Mouse (Mus musculus): ENCODE measurements at regions not wholly inside any gene's neighbourhood (a gene's known extent, or its start where the extent isn't known, plus 50 kb on each side); places are given as distances from the start of the nearest gene placed in this dataset.
"Not testable (repeated sequence)": the region's sequence is repeated elsewhere in the genome, so short reads cannot be mapped to it uniquely, and the experiment has no call there.

GRCm38 (mm10) chr5:50195993-50196392 is 137.2 kb upstream of the Adgra3 start:
- ATAC-seq (ENCODE audit: low FRiP score, low read depth), result peak; percentile 64
- H3K9ac ChIP-seq, result no peak overlapping the region

GRCm38 (mm10) chr5:50189394-50189793 is 130.6 kb upstream of the Adgra3 start:
- Histone ChIP-seq H3K27ac (no peak overlapping the region), H3K36me3 (no peaks in the 10 kb centered on the region), H3K4me1 (no peaks in the 10 kb centered on the region), H3K9me3 (0 out of 2 replicates have a peak, but pooled peaks cover 5% of the 10 kb centered on the region), H3K27me3 (no peaks in the 10 kb centered on the region), H3K9ac (no peak overlapping the region), H3K4me3 (no peak overlapping the region), H3K4me2 (replicated peaks) (no peak overlapping the region)
- no peak for ATAC-seq (ENCODE audit: low FRiP score, low read depth)

More at GRCm38 (mm10) chr5:50195993-50196392, 137.2 kb upstream of the Adgra3 start:
- H3K4me3 ChIP-seq, result no peak overlapping the region
- peaks cover 24% of the 10 kb centered on the region for H3K4me1 ChIP-seq
- no peak overlapping the region; the same call in 1 of the 2 replicates for H3K4me2 ChIP-seq (replicated peaks)
- peak overlapping the region; percentile 88 for H3K27ac ChIP-seq
- no peaks in the 10 kb centered on the region for H3K9me3 ChIP-seq
- 53% methylated on average over 3 of the region's 3 CpGs for WGBS
- no peaks in the 10 kb centered on the region for H3K36me3 ChIP-seq
- H3K27me3 ChIP-seq, result no peaks in the 10 kb centered on the region

DNA sequence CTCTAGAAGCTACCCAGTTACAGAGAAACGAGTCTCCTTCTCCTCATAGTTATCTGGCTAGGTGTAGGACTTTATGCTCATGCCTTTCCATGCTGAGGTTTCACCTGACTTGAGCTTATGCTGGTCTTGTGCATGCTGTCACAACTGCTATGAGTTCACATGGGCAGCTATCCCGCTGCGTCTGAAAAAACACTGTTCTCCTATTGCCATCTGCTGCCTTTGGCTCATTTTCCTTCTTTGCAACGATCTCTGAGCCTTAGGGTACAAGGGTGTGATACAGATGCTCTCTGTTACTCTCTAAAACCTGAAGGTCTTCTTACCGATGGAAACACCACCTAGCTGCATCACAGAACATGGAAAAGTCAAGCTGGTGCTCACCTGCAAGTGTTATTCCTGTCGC is 123.9 kb upstream of the Adgra3 start:
- WGBS, result 86% methylated on average over 6 of the region's 6 CpGs
- ATAC-seq (ENCODE audit: low FRiP score, low read depth), result no peak

GRCm38 (mm10) chr5:50156557-50156956 is 97.8 kb upstream of the Adgra3 start:
- no peak for ATAC-seq (ENCODE audit: low FRiP score, low read depth)
- no peaks in the 10 kb centered on the region for H3K9me3 ChIP-seq

More for the DNA sequence above, 123.9 kb upstream of the Adgra3 start:
- Histone ChIP-seq H3K9ac (no peak overlapping the region), H3K4me1 (peaks cover 10% of the 10 kb centered on the region; the same call in 1 of the 2 replicates), H3K36me3 (no peaks in the 10 kb centered on the region), H3K4me3 (no peak overlapping the region), H3K27me3 (no peaks in the 10 kb centered on the region), H3K9me3 (0 out of 2 replicates have a peak, but pooled peaks cover 4% of the 10 kb centered on the region), H3K4me2 (replicated peaks) (no peak overlapping the region), H3K27ac (no peak overlapping the region)

GRCm38 (mm10) chr5:50155170-50155860 is 96.5 kb upstream of the Adgra3 start:
- WGBS, result 91% methylated on average over 2 of the region's 2 CpGs

More at GRCm38 (mm10) chr5:50156557-50156956, 97.8 kb upstream of the Adgra3 start:
- Histone ChIP-seq H3K4me1 (no peaks in the 10 kb centered on the region), H3K4me2 (replicated peaks) (no peak overlapping the region), H3K36me3 (no peaks in the 10 kb centered on the region), H3K27me3 (no peaks in the 10 kb centered on the region), H3K9ac (no peak overlapping the region), H3K27ac (no peak overlapping the region), H3K4me3 (no peak overlapping the region)
- 48% methylated on average over 1 of the region's 1 CpGs for WGBS

GRCm38 (mm10) chr5:50146926-50147325 is 88.1 kb upstream of the Adgra3 start:
- no peak for ATAC-seq (ENCODE audit: low FRiP score, low read depth)
- 59% methylated on average over 3 of the region's 3 CpGs for WGBS
- no peaks in the 10 kb centered on the region for H3K27me3 ChIP-seq
- H3K9me3 ChIP-seq, result no peaks in the 10 kb centered on the region
- H3K4me1 ChIP-seq, result no peaks in the 10 kb centered on the region
- H3K4me3 ChIP-seq, result no peak overlapping the region
- no peaks in the 10 kb centered on the region for H3K36me3 ChIP-seq
- no peak overlapping the region for H3K9ac ChIP-seq
- H3K27ac ChIP-seq, result no peak overlapping the region
- no peak overlapping the region for H3K4me2 ChIP-seq (replicated peaks)

More at GRCm38 (mm10) chr5:50155170-50155860, 96.5 kb upstream of the Adgra3 start:
- not testable (repeated sequence) for H3K4me1 ChIP-seq; H3K4me3 ChIP-seq; H3K27me3 ChIP-seq; H3K36me3 ChIP-seq; ATAC-seq (ENCODE audit: low FRiP score, low read depth); H3K9ac ChIP-seq; H3K9me3 ChIP-seq; H3K4me2 ChIP-seq (replicated peaks); H3K27ac ChIP-seq

- Histone ChIP-seq H3K9ac (no peak overlapping the region), H3K4me1 (no peaks in the 10 kb centered on the region), H3K27me3 (no peaks in the 10 kb centered on the region), H3K4me3 (no peak overlapping the region), H3K36me3 (no peaks in the 10 kb centered on the region), H3K9me3 (no peaks in the 10 kb centered on the region), H3K27ac (no peak overlapping the region), H3K4me2 (replicated peaks) (no peak overlapping the region)
- ATAC-seq (ENCODE audit: low FRiP score, low read depth), result no peak
- WGBS, result 87% methylated on average over 2 of the region's 2 CpGs
Measured at GRCm38 (mm10) chr5:50145458-50146083, 86.8 kb upstream of the Adgra3 start.

DNA sequence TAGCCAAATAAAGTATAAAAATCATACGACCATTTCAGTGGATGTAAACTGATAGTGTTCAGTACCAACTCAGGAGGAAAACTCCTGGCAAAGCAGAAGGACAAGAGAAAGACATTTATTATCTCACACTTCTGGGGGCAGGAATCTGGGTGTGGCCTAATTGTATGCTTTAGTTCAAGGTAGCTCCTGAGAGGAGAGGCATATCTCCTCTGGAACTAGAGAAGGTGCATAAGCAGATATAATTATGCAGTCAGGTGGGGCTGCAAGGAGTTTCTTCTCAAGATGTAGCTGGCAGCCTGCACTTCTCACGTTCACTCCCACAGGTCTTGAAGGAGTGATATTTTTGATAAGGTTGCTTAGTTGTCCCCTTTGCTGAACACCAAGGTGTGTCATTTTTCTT is 71.4 kb upstream of the Adgra3 start:
- Histone ChIP-seq H3K27ac (no peak overlapping the region), H3K9me3 (no peaks in the 10 kb centered on the region), H3K4me1 (no peaks in the 10 kb centered on the region), H3K36me3 (no peaks in the 10 kb centered on the region), H3K9ac (no peak overlapping the region), H3K27me3 (no peaks in the 10 kb centered on the region), H3K4me2 (replicated peaks) (no peak overlapping the region), H3K4me3 (no peak overlapping the region)
- ATAC-seq (ENCODE audit: low FRiP score, low read depth), result no peak
- 48% methylated on average over 2 of the region's 2 CpGs for WGBS

- H3K27me3 ChIP-seq, result no peaks in the 10 kb centered on the region
- H3K36me3 ChIP-seq, result no peaks in the 10 kb centered on the region
- WGBS, result 84% methylated on average over 3 of the region's 3 CpGs
- no peak overlapping the region for H3K4me2 ChIP-seq (replicated peaks)
- H3K9ac ChIP-seq, result no peak overlapping the region
- no peaks in the 10 kb centered on the region for H3K9me3 ChIP-seq
- H3K27ac ChIP-seq, result no peak overlapping the region
- no peak overlapping the region for H3K4me3 ChIP-seq
- no peaks in the 10 kb centered on the region for H3K4me1 ChIP-seq
- ATAC-seq (ENCODE audit: low FRiP score, low read depth), result no peak
Measured at GRCm38 (mm10) chr5:50128972-50129371, 70.2 kb upstream of the Adgra3 start.

- 76% methylated on average over 2 of the region's 2 CpGs for WGBS
- no peak overlapping the region for H3K27ac ChIP-seq
- H3K4me1 ChIP-seq, result peaks cover 9% of the 10 kb centered on the region; the same call in 1 of the 2 replicates
- H3K9ac ChIP-seq, result no peak overlapping the region
- no peaks in the 10 kb centered on the region for H3K27me3 ChIP-seq
- no peak overlapping the region for H3K4me3 ChIP-seq
- ATAC-seq (ENCODE audit: low FRiP score, low read depth), result no peak
- no peak overlapping the region for H3K4me2 ChIP-seq (replicated peaks)
- H3K36me3 ChIP-seq, result no peaks in the 10 kb centered on the region
- H3K9me3 ChIP-seq, result no peaks in the 10 kb centered on the region
Measured at GRCm38 (mm10) chr5:50126594-50126993, 67.8 kb upstream of the Adgra3 start.

GRCm38 (mm10) chr5:50126177-50126576 is 67.4 kb upstream of the Adgra3 start:
- ATAC-seq (ENCODE audit: low FRiP score, low read depth), result no peak
- H3K4me2 ChIP-seq (replicated peaks), result no peak overlapping the region

DNA sequence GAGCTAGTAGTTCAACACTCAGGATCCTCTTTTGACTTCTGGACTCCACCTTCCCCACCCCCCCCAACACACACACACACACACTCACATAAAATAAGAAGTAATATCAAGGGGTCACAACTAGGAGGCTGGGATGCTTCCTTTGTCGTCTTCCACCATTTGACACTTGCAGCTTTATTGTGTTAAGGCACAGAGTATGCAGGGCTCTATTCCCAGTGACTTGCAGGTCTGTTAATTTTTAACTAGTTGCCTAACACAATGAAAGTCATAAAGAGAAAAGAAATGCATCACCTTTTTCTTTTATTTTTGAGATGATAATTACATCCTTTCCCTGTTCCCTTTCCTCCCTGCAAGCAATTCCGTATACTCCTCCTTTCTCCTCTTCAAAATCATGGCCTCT is 66.9 kb upstream of the Adgra3 start:
- H3K27ac ChIP-seq, result no peak overlapping the region
- ATAC-seq (ENCODE audit: low FRiP score, low read depth), result no peak
- no peak overlapping the region for H3K9ac ChIP-seq
- H3K27me3 ChIP-seq, result no peaks in the 10 kb centered on the region
- peaks cover 9% of the 10 kb centered on the region; the same call in 1 of the 2 replicates for H3K4me1 ChIP-seq
- no peaks in the 10 kb centered on the region for H3K36me3 ChIP-seq
- no peak overlapping the region for H3K4me2 ChIP-seq (replicated peaks)
- 85% methylated on average over 2 of the region's 2 CpGs for WGBS
- no peak overlapping the region for H3K4me3 ChIP-seq
- no peaks in the 10 kb centered on the region for H3K9me3 ChIP-seq

More at GRCm38 (mm10) chr5:50126177-50126576, 67.4 kb upstream of the Adgra3 start:
- H3K27me3 ChIP-seq, result no peaks in the 10 kb centered on the region
- no peaks in the 10 kb centered on the region for H3K9me3 ChIP-seq
- no peak overlapping the region for H3K9ac ChIP-seq
- H3K4me1 ChIP-seq, result peaks cover 9% of the 10 kb centered on the region; the same call in 1 of the 2 replicates
- H3K36me3 ChIP-seq, result no peaks in the 10 kb centered on the region
- H3K27ac ChIP-seq, result no peak overlapping the region
- H3K4me3 ChIP-seq, result no peak overlapping the region
